Mouse (Mus musculus) small intestine, adult 2 months (tissue): ENCODE results near the gene Tlr7. TPM values are rescaled to one million over a fixed set of nuclear protein-coding genes. Genes with fewer than 3 reads are reported as not detected.

ENCODE experiments used
- H3K27ac ChIP-seq: fragments of 200-500 bp; 2 replicates; pipeline ENCODE4 v1.5.1; 2012; ENCODE audit warnings: low read depth, low read length, control low read depth, inconsistent platforms; ENCODE audit not compliant: insufficient read depth
- H3K27me3 ChIP-seq: fragments of 200-500 bp; 2 replicates; pipeline ENCODE4 v1.6.1; 2012; ENCODE audit warnings: mild to moderate bottlenecking, moderate library complexity, low read length, inconsistent platforms; ENCODE audit not compliant: control insufficient read depth, insufficient read depth
- H3K36me3 ChIP-seq: fragments of 200-500 bp; 2 replicates; pipeline ENCODE4 v1.6.1; 2012; ENCODE audit warnings: mild to moderate bottlenecking, low read length, control low read depth, inconsistent platforms; ENCODE audit not compliant: control insufficient read depth, insufficient read depth
- H3K4me1 ChIP-seq: fragments of 200-500 bp; 2 replicates; pipeline ENCODE4 v1.6.1; 2012; ENCODE audit warnings: low read length, inconsistent platforms, mixed read lengths; ENCODE audit not compliant: control insufficient read depth, insufficient read depth, insufficient read length
- H3K4me3 ChIP-seq: fragments of 200-500 bp; 2 replicates; pipeline ENCODE4 v1.5.1; 2012; ENCODE audit warnings: low read depth, mild to moderate bottlenecking, control low read depth, inconsistent platforms, low read length, moderate library complexity
- CTCF ChIP-seq: fragments of 200-500 bp; IDR thresholded peaks from 2 replicates; pipeline ENCODE4 v1.5.1; 2012; ENCODE audit warnings: low read depth, mild to moderate bottlenecking, control low read depth, inconsistent platforms, low read length, moderate library complexity, mixed read lengths; ENCODE audit not compliant: insufficient replicate concordance, insufficient read length; ENCODE audit errors: extremely low read depth
- POLR2A ChIP-seq: fragments of 200-500 bp; IDR thresholded peaks from 2 replicates; pipeline ENCODE4 v1.6.1; 2012; ENCODE audit warnings: low read depth, mild to moderate bottlenecking, control low read depth, inconsistent platforms, low read length, moderate library complexity
- WGBS: fragments of 180-500 bp; shearing (Covaris S2); methylation state at CpG from one replicate; pipeline ENCODE4 v1.1.7; 2018; 5-methylcytosine and 5-hydroxymethylcytosine counted together
- polyA plus RNA-seq: library from polyadenylated mRNA; depleted of rRNA; stranded (reverse); fragments of >200 nt; gene quantifications from 2 replicates; pipeline ENCODE4 v1.2.3, GENCODE M21; 2012

Tlr7 gene
- polyA plus RNA-seq, 1 experiment, result 0.06 TPM

DNA sequence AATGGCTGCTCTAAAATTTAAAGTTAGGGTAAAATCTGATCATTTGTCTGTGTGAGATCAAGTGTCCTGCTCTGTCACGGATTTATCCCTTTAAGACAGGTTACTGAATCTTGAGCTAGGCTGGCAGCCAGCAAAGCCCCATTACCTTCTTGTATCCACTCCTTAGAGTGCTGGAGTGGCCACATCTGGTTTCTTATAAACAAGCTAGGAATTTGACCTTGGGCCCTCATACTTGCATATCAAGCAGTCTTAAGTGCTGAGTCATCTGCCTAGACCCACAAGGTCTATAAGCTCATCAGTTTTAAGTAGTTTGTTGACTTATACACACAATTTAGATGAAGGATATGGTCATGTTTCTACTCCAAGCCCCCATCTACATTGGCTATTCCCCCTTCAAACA lies 14.0 kb upstream of the Tlr7 start:
- no peaks in the 10 kb centered on the region for H3K27me3 ChIP-seq
- WGBS, result 92% methylated on average over 1 of the region's 1 CpGs

DNA sequence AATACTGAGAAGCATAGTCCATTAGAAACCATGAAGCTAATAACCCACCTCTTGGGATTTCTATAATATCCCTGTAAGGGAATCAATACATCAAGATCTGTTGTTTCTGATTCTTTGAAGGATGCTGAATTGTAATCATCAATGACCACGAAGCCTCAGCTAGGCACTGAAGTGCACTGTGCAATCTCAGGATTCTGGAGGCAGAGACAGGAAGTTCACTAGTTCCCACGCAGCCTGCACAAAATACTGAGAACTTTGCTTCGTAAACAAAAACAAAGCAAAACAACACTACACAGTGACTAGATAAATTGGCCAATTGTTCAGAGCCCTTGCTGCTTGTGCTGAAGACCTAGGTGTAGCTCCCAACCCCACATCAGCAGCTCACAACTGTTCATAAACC lies 11.5 kb upstream of the Tlr7 start:
- Histone ChIP-seq H3K27ac (no peak overlapping the region), H3K4me3 (no peak overlapping the region), H3K36me3 (no peaks in the 10 kb centered on the region), H3K27me3 (no peaks in the 10 kb centered on the region), H3K4me1 (no peaks in the 10 kb centered on the region)
- no peak for TF ChIP-seq POLR2A
- no peak for TF ChIP-seq CTCF
- 80% methylated on average over 3 of the region's 3 CpGs for WGBS

More for the DNA sequence above, 14.0 kb upstream of the Tlr7 start:
- Histone ChIP-seq H3K4me1 (no peaks in the 10 kb centered on the region), H3K27ac (no peak overlapping the region), H3K36me3 (no peaks in the 10 kb centered on the region), H3K4me3 (no peak overlapping the region)
- no peak for TF ChIP-seq CTCF
- TF ChIP-seq POLR2A, result no peak

DNA sequence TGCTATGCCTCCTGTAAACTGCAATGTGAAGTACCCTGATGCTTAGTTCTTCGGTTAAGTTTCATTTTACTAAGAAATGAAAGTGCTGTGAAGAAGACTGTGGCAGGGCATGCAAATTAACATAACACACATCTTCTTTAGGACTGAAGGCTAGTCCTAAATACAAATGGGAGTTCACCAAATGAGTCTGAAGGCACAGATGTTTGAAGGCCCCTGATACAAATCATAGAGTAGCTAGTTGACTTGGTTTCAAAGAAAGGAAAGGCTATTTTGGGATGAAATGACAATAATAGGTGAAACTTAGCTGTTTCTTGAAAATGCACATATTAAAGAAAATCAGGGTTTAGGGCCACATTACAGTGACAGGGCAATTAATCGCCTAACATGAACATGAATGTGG lies 9.8 kb upstream of the Tlr7 start:
- WGBS, result 84% methylated on average over 2 of the region's 2 CpGs
- Histone ChIP-seq H3K4me3 (no peak overlapping the region), H3K27ac (no peak overlapping the region), H3K36me3 (no peaks in the 10 kb centered on the region), H3K4me1 (no peaks in the 10 kb centered on the region), H3K27me3 (no peaks in the 10 kb centered on the region)
- no peak for TF ChIP-seq CTCF
- TF ChIP-seq POLR2A, result no peak

DNA sequence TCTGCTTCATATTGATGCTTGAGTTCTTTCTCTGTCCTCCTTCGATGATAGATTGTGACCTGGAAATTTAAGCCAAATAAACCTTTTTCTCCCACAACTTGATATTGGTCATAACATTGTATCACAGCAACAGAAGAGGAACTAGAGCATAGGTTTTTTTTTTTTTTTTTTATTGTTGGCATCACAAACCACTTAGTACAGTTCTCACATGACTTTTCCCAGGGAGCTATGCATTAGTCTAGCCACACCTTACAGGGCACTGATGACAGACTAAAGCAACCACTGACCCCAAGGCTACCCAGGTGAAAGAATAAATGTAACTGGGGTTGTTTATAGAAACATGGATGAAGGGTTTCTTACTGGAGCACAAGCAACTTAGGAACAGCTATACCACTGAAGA lies 7.6 kb upstream of the Tlr7 start:
- 94% methylated on average over 1 of the region's 1 CpGs for WGBS
- TF ChIP-seq POLR2A, result no peak
- TF ChIP-seq CTCF, result no peak
- no peak overlapping the region for H3K27ac ChIP-seq

DNA sequence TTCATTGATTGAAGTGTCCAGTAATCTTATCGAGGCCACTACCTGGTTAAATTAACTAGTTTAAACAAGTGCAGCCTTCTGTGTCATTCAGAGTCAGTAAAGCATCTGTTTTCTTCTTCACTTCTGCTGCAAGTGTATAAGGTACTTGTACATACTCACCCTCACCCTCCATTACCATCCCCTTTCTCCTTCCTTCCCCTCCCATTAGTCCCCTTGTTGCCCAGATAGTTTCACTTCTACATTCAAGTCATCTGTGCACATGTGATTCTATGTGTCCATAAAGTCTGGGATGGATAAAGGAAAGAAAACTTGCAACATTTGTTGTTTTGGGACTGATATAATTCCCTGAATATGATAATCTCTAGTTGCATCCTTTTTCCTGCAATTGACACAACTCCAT lies 4.2 kb upstream of the Tlr7 start:
- Histone ChIP-seq H3K27me3 (no peaks in the 10 kb centered on the region), H3K4me1 (no peaks in the 10 kb centered on the region), H3K27ac (no peak overlapping the region), H3K4me3 (no peak overlapping the region), H3K36me3 (no peaks in the 10 kb centered on the region)
- TF ChIP-seq CTCF (no peak), POLR2A (no peak)
- 81% methylated on average over 1 of the region's 1 CpGs for WGBS

More for the DNA sequence above, 7.6 kb upstream of the Tlr7 start:
- no peaks in the 10 kb centered on the region for H3K27me3 ChIP-seq
- H3K36me3 ChIP-seq, result no peaks in the 10 kb centered on the region
- no peaks in the 10 kb centered on the region for H3K4me1 ChIP-seq
- H3K4me3 ChIP-seq, result no peak overlapping the region

DNA sequence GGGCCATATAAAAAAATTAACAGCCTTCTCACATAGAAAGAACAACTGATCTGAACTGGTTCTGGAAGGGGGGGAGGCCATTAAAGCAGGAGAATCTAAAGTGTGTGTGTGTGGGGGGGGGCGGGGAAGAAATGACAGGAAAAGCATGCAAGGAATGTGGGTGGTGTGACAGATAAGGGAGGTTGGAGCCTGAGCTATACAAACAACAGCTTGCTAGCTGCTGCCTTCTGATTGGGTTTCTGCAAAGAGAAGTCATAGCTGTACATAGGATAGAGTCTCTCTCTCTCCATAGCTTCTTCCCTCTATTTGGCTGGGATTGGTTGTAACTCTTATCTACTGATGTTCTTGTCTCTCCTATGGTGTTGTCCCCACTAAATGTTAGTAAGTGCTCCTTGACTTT lies 2.2 kb upstream of the Tlr7 start:
- H3K27ac ChIP-seq, result no peak overlapping the region
- H3K4me3 ChIP-seq, result no peak overlapping the region
- no peaks in the 10 kb centered on the region for H3K36me3 ChIP-seq
- H3K4me1 ChIP-seq, result no peaks in the 10 kb centered on the region
- WGBS, result 43% methylated on average over 1 of the region's 1 CpGs
- no peak for TF ChIP-seq CTCF
- TF ChIP-seq POLR2A, result no peak
- H3K27me3 ChIP-seq, result no peaks in the 10 kb centered on the region

DNA sequence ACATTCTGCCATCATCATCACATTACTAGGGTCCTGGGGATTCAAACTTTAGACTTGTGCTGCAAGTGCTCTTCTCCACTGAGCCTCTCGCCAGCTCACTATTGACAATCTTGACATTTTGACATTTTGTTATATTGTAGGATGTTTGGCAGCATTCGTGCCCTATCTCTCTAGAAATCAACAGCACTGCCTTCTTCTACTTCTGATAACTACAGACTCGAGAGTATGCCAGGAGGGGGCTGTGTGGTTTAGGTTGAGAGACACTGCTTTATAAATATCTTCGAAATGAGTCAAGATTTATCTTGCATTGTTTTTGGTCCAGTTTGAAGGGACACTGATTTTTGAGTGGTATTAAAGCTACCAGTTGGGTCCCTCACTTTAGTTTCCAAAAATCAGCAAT lies 635 bp upstream of the Tlr7 start:
- no peaks in the 10 kb centered on the region for H3K4me1 ChIP-seq
- H3K36me3 ChIP-seq, result no peaks in the 10 kb centered on the region
- WGBS, result 59% methylated on average over 4 of the region's 4 CpGs
- no peaks in the 10 kb centered on the region for H3K27me3 ChIP-seq
- no peak overlapping the region for H3K27ac ChIP-seq
- no peak overlapping the region for H3K4me3 ChIP-seq
- no peak for TF ChIP-seq POLR2A
- TF ChIP-seq CTCF, result no peak

DNA sequence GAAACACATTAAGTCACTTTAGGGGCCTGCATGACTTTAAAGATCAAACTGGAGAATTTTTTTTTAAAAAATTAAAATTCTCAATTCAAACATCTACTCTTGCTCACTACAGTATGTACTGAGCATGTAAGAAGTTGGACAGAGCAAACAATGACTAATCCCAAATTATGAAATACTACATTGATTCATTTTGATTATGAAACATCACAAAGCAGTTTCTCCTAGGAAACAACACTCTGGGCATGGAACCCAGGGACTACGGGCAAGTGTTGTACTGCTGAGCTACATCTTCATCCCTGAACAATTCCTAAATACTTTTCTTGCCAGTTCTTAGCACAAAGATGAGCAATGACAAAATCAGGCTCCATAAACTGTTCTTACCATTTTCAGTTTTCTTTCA lies 738 bp downstream of the Tlr7 start:
- H3K36me3 ChIP-seq, result no peaks in the 10 kb centered on the region
- H3K27ac ChIP-seq, result no peak overlapping the region
- H3K4me3 ChIP-seq, result no peak overlapping the region
- no peaks in the 10 kb centered on the region for H3K4me1 ChIP-seq
- H3K27me3 ChIP-seq, result no peaks in the 10 kb centered on the region
- 89% methylated on average over 1 of the region's 1 CpGs for WGBS
- TF ChIP-seq POLR2A, result no peak
